Mouse (Mus musculus): ENCODE results near the gene Cdkn1a. TPM values are rescaled to one million over a fixed set of nuclear protein-coding genes. Genes with fewer than 3 reads are reported as not detected.
A peak's percentile ranks its signal among the peaks of the same experiment; 100 is the strongest.

Cdkn1a gene
- polyA plus RNA-seq, 1 experiment, result 10.5 TPM

DNA sequence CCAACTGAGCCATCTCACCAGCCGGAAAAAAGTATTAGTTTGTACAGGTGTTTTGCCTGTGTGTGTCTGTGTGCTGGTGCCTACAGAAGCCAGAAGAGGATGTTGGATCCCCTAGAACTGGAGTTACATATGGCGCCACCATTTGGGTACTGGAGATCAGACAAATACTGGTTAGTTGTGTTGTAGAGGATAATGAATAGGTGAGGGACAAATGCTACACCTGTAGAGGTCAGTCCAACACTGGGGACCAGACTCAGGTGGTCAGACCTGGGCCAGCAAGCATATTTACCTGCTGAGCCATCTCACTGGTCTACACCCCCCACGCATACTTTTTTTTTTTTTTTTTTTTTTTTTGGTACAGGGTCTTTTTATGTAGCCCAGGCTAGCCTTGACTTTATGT lies 43.9 kb upstream of the Cdkn1a start:
- no peaks in the 10 kb centered on the region for H3K27me3 ChIP-seq (ENCODE audit: control insufficient read depth, insufficient read depth, low read length)
- H3K36me3 ChIP-seq (ENCODE audit: control insufficient read depth, insufficient read depth, low read length), result no peaks in the 10 kb centered on the region
- no peak overlapping the region for H3K4me3 ChIP-seq (ENCODE audit: control insufficient read depth, low read depth, low read length)
- TF ChIP-seq POLR2A (IDR thresholded peaks at IDR 0.05; ENCODE audit: control insufficient read depth, low read depth, low read length), result no peak
- peaks cover 2% of the 10 kb centered on the region for H3K4me1 ChIP-seq (ENCODE audit: control insufficient read depth, insufficient read depth, low read length)
- no peak overlapping the region for H3K27ac ChIP-seq (ENCODE audit: control insufficient read depth, insufficient read depth, low read depth, low read length)

DNA sequence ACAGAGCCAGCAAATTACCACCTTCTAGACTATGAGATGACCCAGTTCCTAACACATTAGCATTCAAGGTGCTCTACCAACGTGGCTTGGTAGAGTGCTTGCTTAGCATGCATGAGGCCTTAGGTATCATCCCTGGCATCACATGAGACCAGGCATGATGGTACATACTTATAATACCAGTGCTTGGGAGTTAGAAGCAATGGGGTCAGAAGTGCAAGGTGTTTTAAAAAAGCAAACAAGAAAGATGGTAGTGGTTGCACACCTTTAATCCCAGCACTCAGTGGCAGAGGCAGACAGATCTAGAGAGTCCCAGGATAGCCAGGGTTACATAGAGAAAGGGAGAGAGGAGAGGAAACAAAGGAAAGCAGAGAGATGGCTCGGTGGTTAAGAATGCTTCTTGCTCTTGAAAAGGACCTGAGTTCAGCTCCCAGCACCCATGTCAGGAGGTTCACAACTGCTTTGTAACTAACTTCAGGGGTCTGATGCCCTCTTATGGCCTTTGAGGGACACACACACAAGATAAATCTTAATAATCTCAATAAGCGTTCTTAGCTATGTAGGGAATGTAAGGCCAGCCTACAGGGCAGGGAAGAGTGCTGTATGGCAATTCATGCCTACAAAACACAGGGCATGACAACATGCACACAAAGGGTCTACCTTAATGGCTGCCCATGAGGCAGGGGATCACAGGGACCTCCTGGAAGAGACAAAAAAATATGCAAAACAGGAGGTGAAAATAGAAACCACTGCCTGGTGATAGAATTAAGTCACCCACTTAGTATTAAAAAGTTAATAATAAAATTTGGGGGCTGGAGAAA lies 42.9 kb upstream of the Cdkn1a start:
- TF ChIP-seq CTCF (IDR thresholded peaks at IDR 0.05; ENCODE audit: control insufficient read depth, insufficient read depth, insufficient replicate concordance, low read depth, low read length), result no peak
- no peak for TF ChIP-seq POLR2A (IDR thresholded peaks at IDR 0.05; ENCODE audit: control insufficient read depth, low read depth, low read length)
- Histone ChIP-seq H3K4me3 (ENCODE audit: control insufficient read depth, low read depth, low read length) (no peak overlapping the region), H3K27ac (ENCODE audit: control insufficient read depth, insufficient read depth, low read depth, low read length) (no peak overlapping the region), H3K27me3 (ENCODE audit: control insufficient read depth, insufficient read depth, low read length) (no peaks in the 10 kb centered on the region), H3K36me3 (ENCODE audit: control insufficient read depth, insufficient read depth, low read length) (no peaks in the 10 kb centered on the region), H3K4me1 (ENCODE audit: control insufficient read depth, insufficient read depth, low read length) (peaks cover 2% of the 10 kb centered on the region)

DNA sequence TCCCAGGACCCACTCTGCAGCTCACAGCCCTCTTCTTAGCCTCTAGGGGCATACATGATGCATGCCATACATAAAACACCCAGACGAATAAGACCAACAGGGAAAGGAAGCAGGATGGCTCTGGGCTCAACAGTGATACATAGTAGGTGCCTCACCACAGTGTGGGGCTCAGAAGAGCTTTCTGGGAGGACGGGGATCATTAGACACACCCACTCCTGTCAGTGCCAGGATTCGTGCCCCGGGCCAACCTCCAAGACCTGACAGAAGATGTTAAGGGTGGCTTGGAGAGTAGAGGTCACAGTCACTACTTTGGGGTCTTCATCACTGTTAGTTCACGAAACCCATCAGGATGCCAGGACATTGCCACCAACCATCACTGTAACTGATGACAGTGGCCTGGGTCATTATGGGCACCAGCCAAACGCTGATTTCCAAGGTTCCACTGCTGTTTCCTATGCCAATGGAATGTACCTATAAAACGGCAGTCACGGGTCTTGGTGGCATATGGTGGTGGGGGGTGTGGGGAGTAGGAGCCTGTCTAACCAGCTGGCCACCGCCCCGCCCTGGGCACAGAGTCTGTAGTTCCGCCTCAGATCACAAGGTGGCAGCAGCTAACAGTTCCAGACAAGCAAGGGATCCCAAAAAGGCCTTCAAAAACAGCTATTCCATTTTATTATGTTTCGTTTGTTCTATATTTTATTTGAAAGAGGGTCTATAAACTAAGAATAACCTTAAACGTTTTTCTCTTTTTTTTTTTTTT lies 41.8 kb upstream of the Cdkn1a start:
- H3K4me1 ChIP-seq (ENCODE audit: control insufficient read depth, insufficient read depth, low read length), result peaks cover 2% of the 10 kb centered on the region
- TF ChIP-seq CTCF (IDR thresholded peaks at IDR 0.05; ENCODE audit: control insufficient read depth, insufficient read depth, insufficient replicate concordance, low read depth, low read length), result peak; percentile 65; the same call in 1 of the 2 replicates
- TF ChIP-seq POLR2A (IDR thresholded peaks at IDR 0.05; ENCODE audit: control insufficient read depth, low read depth, low read length), result no peak
- no peaks in the 10 kb centered on the region for H3K27me3 ChIP-seq (ENCODE audit: control insufficient read depth, insufficient read depth, low read length)
- no peak overlapping the region for H3K27ac ChIP-seq (ENCODE audit: control insufficient read depth, insufficient read depth, low read depth, low read length)
- no peaks in the 10 kb centered on the region for H3K36me3 ChIP-seq (ENCODE audit: control insufficient read depth, insufficient read depth, low read length)
- H3K4me3 ChIP-seq (ENCODE audit: control insufficient read depth, low read depth, low read length), result no peak overlapping the region

DNA sequence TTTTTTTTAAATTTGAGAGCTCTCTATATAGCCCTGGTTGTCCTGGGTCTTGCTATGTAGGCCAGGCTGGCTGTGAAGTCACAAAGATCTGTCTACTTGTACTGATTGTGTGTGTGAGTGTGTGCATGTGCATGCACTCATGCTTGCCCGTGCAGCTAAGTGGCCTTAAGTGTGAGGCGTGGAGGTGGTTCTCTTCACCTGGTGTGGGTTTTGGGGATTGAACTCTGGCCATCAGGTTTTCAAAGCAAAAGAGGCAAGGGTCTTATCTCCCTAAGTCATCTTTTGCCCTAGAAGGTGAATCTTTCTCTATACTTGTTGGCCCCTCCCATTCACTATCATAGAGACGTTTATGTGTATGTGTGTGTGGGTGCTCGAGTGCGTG lies 41.3 kb upstream of the Cdkn1a start:
- H3K27ac ChIP-seq (ENCODE audit: control insufficient read depth, insufficient read depth, low read depth, low read length), result no peak overlapping the region
- TF ChIP-seq POLR2A (IDR thresholded peaks at IDR 0.05; ENCODE audit: control insufficient read depth, low read depth, low read length) (no peak), CTCF (IDR thresholded peaks at IDR 0.05; ENCODE audit: control insufficient read depth, insufficient read depth, insufficient replicate concordance, low read depth, low read length) (no peak)

DNA sequence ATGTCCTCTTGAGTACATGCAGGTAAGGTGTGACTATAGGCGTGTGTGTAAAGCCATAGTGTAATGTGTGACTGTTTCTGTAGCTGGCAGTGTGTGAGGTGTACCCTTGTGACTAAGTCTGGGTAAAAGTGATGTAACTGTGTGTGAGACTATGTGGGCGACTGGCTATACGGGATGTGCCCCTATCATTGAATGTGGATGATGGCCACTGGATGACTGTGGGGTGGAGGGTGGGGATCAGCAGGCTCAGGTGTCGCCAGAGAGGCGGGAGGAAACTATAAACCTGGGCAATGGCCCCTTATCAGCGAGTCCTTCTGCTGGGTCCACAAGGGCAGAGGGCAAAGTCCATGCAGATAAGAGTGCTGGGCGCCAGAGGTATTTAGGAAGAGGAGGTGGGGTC lies 40.9 kb upstream of the Cdkn1a start:
- TF ChIP-seq CTCF (IDR thresholded peaks at IDR 0.05; ENCODE audit: control insufficient read depth, insufficient read depth, insufficient replicate concordance, low read depth, low read length) (no peak), POLR2A (IDR thresholded peaks at IDR 0.05; ENCODE audit: control insufficient read depth, low read depth, low read length) (no peak)
- H3K4me3 ChIP-seq (ENCODE audit: control insufficient read depth, low read depth, low read length), result no peak overlapping the region
- H3K36me3 ChIP-seq (ENCODE audit: control insufficient read depth, insufficient read depth, low read length), result no peaks in the 10 kb centered on the region
- peaks cover 2% of the 10 kb centered on the region for H3K4me1 ChIP-seq (ENCODE audit: control insufficient read depth, insufficient read depth, low read length)
- H3K27ac ChIP-seq (ENCODE audit: control insufficient read depth, insufficient read depth, low read depth, low read length), result no peak overlapping the region
- H3K27me3 ChIP-seq (ENCODE audit: control insufficient read depth, insufficient read depth, low read length), result no peaks in the 10 kb centered on the region

More for the DNA sequence above, 41.3 kb upstream of the Cdkn1a start:
- Histone ChIP-seq H3K4me3 (ENCODE audit: control insufficient read depth, low read depth, low read length) (no peak overlapping the region), H3K36me3 (ENCODE audit: control insufficient read depth, insufficient read depth, low read length) (no peaks in the 10 kb centered on the region), H3K27me3 (ENCODE audit: control insufficient read depth, insufficient read depth, low read length) (no peaks in the 10 kb centered on the region), H3K4me1 (ENCODE audit: control insufficient read depth, insufficient read depth, low read length) (peaks cover 2% of the 10 kb centered on the region)

DNA sequence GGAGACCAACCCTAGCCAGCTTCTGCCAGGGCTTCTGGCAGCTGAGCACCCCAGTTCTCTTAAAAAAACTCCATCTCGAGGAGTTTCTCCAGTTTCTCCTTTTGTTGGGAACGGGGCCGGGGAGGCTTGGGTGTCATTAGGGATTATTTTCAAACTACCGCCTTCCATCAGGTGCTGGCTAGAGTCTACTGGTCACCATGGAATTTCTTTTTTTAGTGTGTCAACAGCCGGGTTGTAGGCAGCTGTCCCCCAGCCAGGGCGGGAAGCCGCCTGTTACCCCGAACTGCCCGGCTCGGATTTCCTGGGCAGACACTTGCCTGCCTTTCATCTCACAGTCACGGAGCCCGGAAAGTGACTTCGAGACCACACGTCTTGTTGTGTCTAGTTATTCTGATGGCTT lies 40.0 kb upstream of the Cdkn1a start:
- H3K27ac ChIP-seq (ENCODE audit: control insufficient read depth, insufficient read depth, low read depth, low read length), result no peak overlapping the region; the same call in 1 of the 2 replicates
- H3K4me1 ChIP-seq (ENCODE audit: control insufficient read depth, insufficient read depth, low read length), result peaks cover 2% of the 10 kb centered on the region
- no peaks in the 10 kb centered on the region for H3K27me3 ChIP-seq (ENCODE audit: control insufficient read depth, insufficient read depth, low read length)
- H3K4me3 ChIP-seq (ENCODE audit: control insufficient read depth, low read depth, low read length), result no peak overlapping the region
- no peaks in the 10 kb centered on the region for H3K36me3 ChIP-seq (ENCODE audit: control insufficient read depth, insufficient read depth, low read length)
- TF ChIP-seq POLR2A (IDR thresholded peaks at IDR 0.05; ENCODE audit: control insufficient read depth, low read depth, low read length) (no peak), CTCF (IDR thresholded peaks at IDR 0.05; ENCODE audit: control insufficient read depth, insufficient read depth, insufficient replicate concordance, low read depth, low read length) (no peak)

DNA sequence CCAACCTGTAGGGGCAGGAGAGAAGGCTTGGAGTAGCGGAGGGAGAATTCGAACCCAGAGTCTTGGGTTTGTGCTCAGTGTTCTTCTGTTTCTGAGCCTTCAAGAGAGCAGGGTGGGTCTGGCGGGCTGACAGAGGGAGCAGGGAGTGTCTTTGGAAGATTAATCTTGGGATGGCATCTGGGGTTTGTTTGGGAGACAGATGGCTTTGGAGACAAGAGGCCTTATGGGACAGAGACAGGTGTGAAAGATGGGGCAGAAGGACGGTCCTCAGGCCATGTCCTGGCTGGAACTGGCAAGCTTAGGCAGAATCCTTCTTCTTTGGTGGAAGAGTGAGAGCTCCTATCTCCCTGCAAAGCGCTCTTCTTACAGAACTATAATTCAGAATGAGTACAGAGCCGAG lies 37.7 kb upstream of the Cdkn1a start:
- Histone ChIP-seq H3K4me3 (ENCODE audit: control insufficient read depth, low read depth, low read length) (no peak overlapping the region), H3K36me3 (ENCODE audit: control insufficient read depth, insufficient read depth, low read length) (no peaks in the 10 kb centered on the region), H3K27ac (ENCODE audit: control insufficient read depth, insufficient read depth, low read depth, low read length) (no peak overlapping the region), H3K4me1 (ENCODE audit: control insufficient read depth, insufficient read depth, low read length) (peaks cover 2% of the 10 kb centered on the region), H3K27me3 (ENCODE audit: control insufficient read depth, insufficient read depth, low read length) (no peaks in the 10 kb centered on the region)
- TF ChIP-seq POLR2A (IDR thresholded peaks at IDR 0.05; ENCODE audit: control insufficient read depth, low read depth, low read length), result no peak
- TF ChIP-seq CTCF (IDR thresholded peaks at IDR 0.05; ENCODE audit: control insufficient read depth, insufficient read depth, insufficient replicate concordance, low read depth, low read length), result no peak

All from testis, adult 2 months (tissue).